Mouse (Mus musculus): Measurements from ENCODE around the gene Nagpa. TPM values are rescaled to one million over a fixed set of nuclear protein-coding genes. Genes with fewer than 3 reads are reported as not detected.

The Nagpa gene
- polyA plus RNA-seq, 1 experiment from 2014 or later = 11.9 TPM

- ATAC-seq (ENCODE audit: low read depth) = no peak
- H3K4me3 ChIP-seq = no peak overlapping the region
- no peak overlapping the region for H3K9ac ChIP-seq
- no peaks in the 10 kb centered on the region for H3K9me3 ChIP-seq
- H3K27me3 ChIP-seq = peaks cover 56% of the 10 kb centered on the region
- WGBS = 53% methylated on average over 10 of the region's 10 CpGs
- peaks cover 35% of the 10 kb centered on the region for H3K4me1 ChIP-seq (replicated peaks)
- no peaks in the 10 kb centered on the region for H3K36me3 ChIP-seq
- no peak overlapping the region for H3K27ac ChIP-seq (replicated peaks)
- no peak overlapping the region for H3K4me2 ChIP-seq
Measured at GRCm38 (mm10) chr16:5150544-5150943, 53.3 kb downstream of the Nagpa start.

- Histone ChIP-seq H3K4me3 (peak within 1 kb of the TSS; percentile 41), H3K27me3 (peaks cover 49% of the 10 kb centered on the region), H3K4me2 (peak within 1 kb of the TSS; percentile 68), H3K36me3 (no peaks in the 10 kb centered on the region), H3K9ac (peak within 1 kb of the TSS; percentile 65), H3K9me3 (no peaks in the 10 kb centered on the region), H3K4me1 (replicated peaks) (peaks cover 19% of the 10 kb centered on the region), H3K27ac (replicated peaks) (no peak within 1 kb of the TSS)
- WGBS = 17% methylated on average over 13 of the region's 13 CpGs
- peak; percentile 33 for ATAC-seq (ENCODE audit: low read depth)
Measured at GRCm38 (mm10) chr16:5147037-5147385, 56.8 kb downstream of the Nagpa start, which contains the start of gene Sec14l5. Gene Sec14l5, plus strand, starts transcription at chr16:5147109.

GRCm38 (mm10) chr16:5146367-5147036, 57.3 kb downstream of the Nagpa start:
- WGBS = under 1% methylated on average over 26 of the region's 26 CpGs
- Histone ChIP-seq H3K36me3 (no peaks in the 10 kb centered on the region), H3K27me3 (peaks cover 49% of the 10 kb centered on the region), H3K4me2 (peak overlapping the region; percentile 68), H3K9ac (peak overlapping the region; percentile 65), H3K9me3 (no peaks in the 10 kb centered on the region), H3K27ac (replicated peaks) (no peak overlapping the region), H3K4me3 (peak overlapping the region; percentile 41), H3K4me1 (replicated peaks) (peaks cover 19% of the 10 kb centered on the region)
- ATAC-seq (ENCODE audit: low read depth) = peak; percentile 74

- no peak overlapping the region for H3K9ac ChIP-seq
- H3K27ac ChIP-seq (replicated peaks) = no peak overlapping the region
Measured at GRCm38 (mm10) chr16:5145570-5145969, 58.2 kb downstream of the Nagpa start.

More at GRCm38 (mm10) chr16:5145570-5145969, 58.2 kb downstream of the Nagpa start:
- peak; percentile 71 for ATAC-seq (ENCODE audit: low read depth)
- H3K27me3 ChIP-seq = peaks cover 41% of the 10 kb centered on the region
- no peaks in the 10 kb centered on the region for H3K36me3 ChIP-seq
- under 1% methylated on average over 7 of the region's 7 CpGs for WGBS
- no peaks in the 10 kb centered on the region for H3K9me3 ChIP-seq
- peaks cover 19% of the 10 kb centered on the region for H3K4me1 ChIP-seq (replicated peaks)
- peak overlapping the region; percentile 68 for H3K4me2 ChIP-seq
- no peak overlapping the region for H3K4me3 ChIP-seq

Small RNA genes lying within 50 kb of the gene (microRNA-seq; reads per million reads assigned to microRNA genes)
- gene Gm23689 (not detected), gene Gm26095 (not detected), gene Mir6364 (not detected)

Other genes with a start within 250 kb of the Nagpa start
- gene Anks3, start 239.8 kb downstream of the Nagpa start, polyA plus RNA-seq (2015; fragmentation: Nextera tagmentation; extraction: Ambion mirVana) = 64.0 and 67.0 TPM in 2 replicates
- gene Sept12, start 206.2 kb downstream of the Nagpa start, polyA plus RNA-seq (2015; fragmentation: Nextera tagmentation; extraction: Ambion mirVana) = not detected in 2 replicates
- 2.5 TPM in 1 of 2 replicates, not detected in the other for gene Smim22, start 196.7 kb downstream of the Nagpa start, polyA plus RNA-seq (2015; fragmentation: Nextera tagmentation; extraction: Ambion mirVana)
- gene Rogdi, start 190.5 kb downstream of the Nagpa start, polyA plus RNA-seq (2015; fragmentation: Nextera tagmentation; extraction: Ambion mirVana) = 157 and 171 TPM in 2 replicates
- gene Glyr1, start 154.1 kb downstream of the Nagpa start, polyA plus RNA-seq (2015; fragmentation: Nextera tagmentation; extraction: Ambion mirVana) = 193 and 194 TPM in 2 replicates
- gene Ubn1, start 154.0 kb downstream of the Nagpa start, polyA plus RNA-seq (2015; fragmentation: Nextera tagmentation; extraction: Ambion mirVana) = 16.0 and 16.6 TPM in 2 replicates
- 0.18 and 0.39 TPM in 2 replicates for gene Ppl, start 71.6 kb downstream of the Nagpa start, polyA plus RNA-seq (2015; fragmentation: Nextera tagmentation; extraction: Ambion mirVana)
- 0.54 and 0.63 TPM in 2 replicates for gene Sec14l5, start 56.9 kb downstream of the Nagpa start, polyA plus RNA-seq (2015; fragmentation: Nextera tagmentation; extraction: Ambion mirVana)
- gene AU021092, start 18.3 kb upstream of the Nagpa start, polyA plus RNA-seq (2015; fragmentation: Nextera tagmentation; extraction: Ambion mirVana) = 9.9 and 10.9 TPM in 2 replicates
- gene Alg1, start 29.6 kb upstream of the Nagpa start, polyA plus RNA-seq (2015; fragmentation: Nextera tagmentation; extraction: Ambion mirVana) = 35.2 and 36.6 TPM in 2 replicates
- gene Eef2kmt, start 52.0 kb upstream of the Nagpa start, polyA plus RNA-seq (2015; fragmentation: Nextera tagmentation; extraction: Ambion mirVana) = 5.5 and 8.8 TPM in 2 replicates